Mouse (Mus musculus) heart, embryonic 12.5 days (tissue): ENCODE results near the gene Ddi2. TPM values are rescaled to one million over a fixed set of nuclear protein-coding genes. Genes with fewer than 3 reads are reported as not detected.
A peak's percentile ranks its signal among the peaks of the same experiment; 100 is the strongest.

Source experiments
- ATAC-seq: fragments of 200-750 bp; cut with Nextera tagmentation; 2 replicates; pipeline ENCODE4 v1.8.0; 2017; ENCODE audit warnings: moderate TSS enrichment, moderate library complexity; ENCODE audit not compliant: insufficient number of reproducible peaks, low FRiP score
- H3K27ac ChIP-seq: fragments of 300-500 bp; sonication (generic); 2 replicates; pipeline ENCODE4 v1.5.1; 2016; ENCODE audit warnings: mild to moderate bottlenecking, moderate library complexity; ENCODE audit not compliant: poor library complexity, severe bottlenecking
- H3K27me3 ChIP-seq: fragments of 300-500 bp; sonication (generic); replicated peaks from 2 replicates; pipeline ENCODE4 v1.6.1; 2016; ENCODE audit warnings: mild to moderate bottlenecking, moderate library complexity
- H3K36me3 ChIP-seq: fragments of 300-500 bp; sonication (generic); 2 replicates; pipeline ENCODE4 v1.6.1; 2016; ENCODE audit warnings: mild to moderate bottlenecking, moderate library complexity
- H3K4me1 ChIP-seq: fragments of 300-500 bp; sonication (generic); replicated peaks from 2 replicates; pipeline ENCODE4 v1.6.1; 2016; ENCODE audit warnings: mild to moderate bottlenecking
- H3K4me2 ChIP-seq: fragments of 300-500 bp; sonication (generic); 2 replicates; pipeline ENCODE4 v1.6.1; 2016; ENCODE audit warnings: mild to moderate bottlenecking, moderate library complexity
- H3K4me3 ChIP-seq: fragments of 300-500 bp; sonication (generic); 2 replicates; pipeline ENCODE4 v1.5.1; 2016; ENCODE audit warnings: mild to moderate bottlenecking
- H3K9ac ChIP-seq: fragments of 300-500 bp; sonication (generic); 2 replicates; pipeline ENCODE4 v1.6.1; 2016; ENCODE audit warnings: mild to moderate bottlenecking, moderate library complexity
- H3K9me3 ChIP-seq: fragments of 300-500 bp; sonication (generic); replicated peaks from 2 replicates; pipeline ENCODE4 v1.6.1; 2016; ENCODE audit warnings: mild to moderate bottlenecking, moderate library complexity
- WGBS: fragments of 180-500 bp; shearing (Covaris S2); methylation state at CpG from one replicate; pipeline ENCODE4 v1.1.7; 2016; 5-methylcytosine and 5-hydroxymethylcytosine counted together
- polyA plus RNA-seq: library from polyadenylated mRNA; unstranded; fragments of >200 nt; fragmentation: Nextera tagmentation; extraction: Ambion mirVana; gene quantifications from 2 replicates; pipeline ENCODE4 v1.2.1, GENCODE M21; 2016

Gene Ddi2
- polyA plus RNA-seq, 1 experiment from 2014 or later: 24.9 TPM

DNA sequence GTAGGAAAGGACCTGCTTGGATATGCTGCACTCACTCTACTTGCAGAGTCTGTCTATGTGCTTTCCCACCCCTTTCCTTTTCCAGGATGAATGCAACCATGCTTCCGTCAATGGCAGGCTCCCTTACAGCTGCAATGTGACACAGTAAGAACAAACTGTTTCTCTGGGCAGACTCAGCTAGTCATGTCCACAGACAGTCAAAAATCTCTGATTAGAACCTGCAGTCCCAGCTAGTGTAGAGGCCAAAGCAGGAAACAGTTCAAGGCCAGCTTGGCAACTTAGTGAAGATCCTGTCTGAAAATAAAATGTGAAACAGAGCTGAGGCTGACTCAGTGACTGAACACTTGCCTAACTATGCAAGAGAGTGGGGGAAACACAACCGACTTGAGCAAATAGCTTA is 18.6 kb downstream of the Ddi2 start:
- Histone ChIP-seq H3K27ac (no peak overlapping the region), H3K4me2 (no peak overlapping the region), H3K4me3 (no peak overlapping the region), H3K9me3 (no peaks in the 10 kb centered on the region), H3K36me3 (peaks cover 98% of the 10 kb centered on the region), H3K9ac (no peak overlapping the region), H3K27me3 (no peaks in the 10 kb centered on the region), H3K4me1 (no peaks in the 10 kb centered on the region)
- no peak for ATAC-seq
- 92% methylated on average over 2 of the region's 2 CpGs for WGBS

DNA sequence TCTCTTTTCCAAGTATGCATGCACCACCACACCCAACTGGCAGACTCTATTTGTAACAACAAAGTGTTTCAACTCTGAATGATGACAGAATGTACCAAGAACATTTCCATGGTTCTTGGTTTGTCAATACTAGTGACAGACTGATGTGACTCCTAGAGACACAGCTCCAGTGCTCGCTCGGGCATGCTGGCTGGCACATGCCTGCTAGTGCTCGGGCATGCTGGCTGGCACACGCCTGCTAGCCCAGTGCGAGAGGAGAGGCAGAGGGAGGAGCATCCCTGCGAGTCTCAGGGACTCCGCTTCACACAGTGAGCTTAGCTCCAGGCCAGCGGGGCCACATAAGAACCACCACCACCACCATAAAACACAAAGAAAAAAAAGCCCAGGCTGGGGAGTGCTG is 28.5 kb downstream of the Ddi2 start:
- Histone ChIP-seq H3K4me1 (0 out of 2 replicates have a peak, but pooled peaks cover 4% of the 10 kb centered on the region), H3K9ac (no peak overlapping the region), H3K27ac (no peak overlapping the region), H3K9me3 (no peaks in the 10 kb centered on the region), H3K4me3 (no peak overlapping the region), H3K36me3 (peaks cover 84% of the 10 kb centered on the region), H3K27me3 (no peaks in the 10 kb centered on the region), H3K4me2 (no peak overlapping the region)
- 92% methylated on average over 8 of the region's 8 CpGs for WGBS
- ATAC-seq: no peak

DNA sequence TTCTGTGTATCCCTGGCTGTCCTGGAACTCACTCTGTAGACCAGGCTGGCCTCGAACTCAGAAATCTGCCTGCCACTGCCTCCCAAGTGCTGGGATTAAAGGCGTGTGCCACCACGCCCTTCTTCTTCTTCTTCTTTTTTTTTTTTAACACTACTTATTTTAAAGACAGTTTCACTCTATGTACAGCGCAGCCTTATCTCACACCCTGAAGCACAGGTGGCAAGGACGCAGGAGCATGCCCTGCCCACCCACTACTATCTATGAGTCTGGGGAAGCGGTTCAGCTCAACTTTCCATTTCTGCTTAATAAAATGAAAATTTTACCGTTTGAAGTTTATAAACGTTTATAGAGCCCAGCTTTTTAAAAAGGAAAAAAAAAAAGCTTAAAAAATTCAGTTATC is 34.7 kb downstream of the Ddi2 start:
- Histone ChIP-seq H3K4me1 (peaks cover 21% of the 10 kb centered on the region), H3K9ac (no peak overlapping the region), H3K36me3 (peaks cover 85% of the 10 kb centered on the region), H3K4me3 (no peak overlapping the region), H3K27me3 (no peaks in the 10 kb centered on the region), H3K9me3 (no peaks in the 10 kb centered on the region), H3K4me2 (no peak overlapping the region), H3K27ac (no peak overlapping the region)
- 89% methylated on average over 8 of the region's 8 CpGs for WGBS
- no peak for ATAC-seq

DNA sequence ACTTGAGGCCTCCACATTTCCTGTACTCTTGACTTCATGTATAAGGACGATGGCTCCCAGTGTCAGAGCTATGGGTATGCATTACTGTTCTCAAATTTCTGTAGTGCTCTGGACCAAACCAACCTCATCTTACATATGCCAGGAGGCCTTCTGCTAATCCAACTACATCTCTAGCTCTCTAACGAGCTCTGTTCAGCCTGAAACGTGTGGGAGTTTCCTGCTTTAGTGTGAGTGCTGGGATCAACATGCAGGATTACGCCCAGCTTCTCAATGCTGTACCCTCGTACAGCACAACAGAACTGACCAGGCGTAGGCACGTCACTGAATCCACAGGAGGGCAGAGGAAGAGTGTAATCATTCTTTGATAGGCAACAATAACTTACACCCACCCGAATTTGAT is 36.7 kb downstream of the Ddi2 start:
- ATAC-seq: no peak
- Histone ChIP-seq H3K4me3 (no peak overlapping the region), H3K9me3 (no peaks in the 10 kb centered on the region), H3K4me2 (no peak overlapping the region), H3K36me3 (peaks cover 75% of the 10 kb centered on the region), H3K4me1 (peaks cover 34% of the 10 kb centered on the region), H3K27me3 (no peaks in the 10 kb centered on the region), H3K9ac (no peak overlapping the region), H3K27ac (no peak overlapping the region)
- 77% methylated on average over 8 of the region's 8 CpGs for WGBS

DNA sequence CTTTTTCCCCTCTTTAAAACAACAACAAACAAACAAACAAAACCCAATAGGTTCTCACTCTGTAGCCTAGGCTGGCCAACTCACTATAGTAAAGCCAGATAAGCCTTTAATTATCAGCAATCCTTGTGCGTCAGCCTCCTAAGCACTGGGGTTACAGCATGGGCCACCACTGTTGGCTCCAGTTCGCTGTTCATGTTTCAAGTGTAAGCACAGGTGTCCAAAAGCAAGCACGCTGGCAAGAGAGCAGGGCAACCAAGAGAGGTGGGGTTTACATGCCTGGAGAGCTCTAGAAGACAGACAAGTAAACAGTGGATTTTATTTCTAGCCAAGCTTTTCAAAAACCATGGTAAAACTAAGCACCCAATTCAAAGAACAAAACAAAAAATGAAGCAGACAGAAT is 37.1 kb downstream of the Ddi2 start:
- Histone ChIP-seq H3K4me2 (no peak overlapping the region), H3K27me3 (no peaks in the 10 kb centered on the region), H3K4me3 (no peak overlapping the region), H3K9ac (no peak overlapping the region), H3K4me1 (peaks cover 36% of the 10 kb centered on the region), H3K36me3 (peaks cover 71% of the 10 kb centered on the region), H3K9me3 (no peaks in the 10 kb centered on the region), H3K27ac (no peak overlapping the region)
- 85% methylated on average over 3 of the region's 3 CpGs for WGBS
- ATAC-seq: no peak

DNA sequence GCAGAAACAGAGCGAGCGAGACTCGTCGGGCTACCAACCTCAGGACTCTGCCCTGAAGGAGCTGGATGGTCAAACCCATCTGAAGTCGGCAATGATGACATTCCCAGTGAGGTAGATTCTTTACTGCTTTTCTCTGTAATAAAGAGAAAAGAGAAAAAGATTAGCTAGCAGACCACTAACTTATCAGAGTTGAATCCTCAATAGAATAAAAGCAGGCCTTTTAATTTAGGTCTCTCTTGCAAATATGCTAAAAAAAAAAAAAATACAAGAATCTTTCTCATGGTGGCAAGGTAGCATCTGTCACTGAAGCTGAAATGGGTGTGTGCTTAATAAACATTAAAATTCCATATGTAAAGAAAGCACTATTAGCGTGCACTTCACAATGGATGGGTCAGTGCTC is 37.7 kb downstream of the Ddi2 start, which contains the start of gene Rsc1a1:
Gene Rsc1a1 (minus strand): TSS at position 101 of the 400 bp plus-strand sequence.
- Histone ChIP-seq H3K9me3 (no peaks in the 10 kb centered on the region), H3K36me3 (peaks cover 65% of the 10 kb centered on the region), H3K27ac (no peak within 1 kb of the TSS), H3K9ac (no peak within 1 kb of the TSS), H3K27me3 (no peaks in the 10 kb centered on the region), H3K4me1 (peaks cover 41% of the 10 kb centered on the region), H3K4me2 (no peak within 1 kb of the TSS), H3K4me3 (no peak within 1 kb of the TSS)
- WGBS: 96% methylated on average over 6 of the region's 6 CpGs
- no peak for ATAC-seq

DNA sequence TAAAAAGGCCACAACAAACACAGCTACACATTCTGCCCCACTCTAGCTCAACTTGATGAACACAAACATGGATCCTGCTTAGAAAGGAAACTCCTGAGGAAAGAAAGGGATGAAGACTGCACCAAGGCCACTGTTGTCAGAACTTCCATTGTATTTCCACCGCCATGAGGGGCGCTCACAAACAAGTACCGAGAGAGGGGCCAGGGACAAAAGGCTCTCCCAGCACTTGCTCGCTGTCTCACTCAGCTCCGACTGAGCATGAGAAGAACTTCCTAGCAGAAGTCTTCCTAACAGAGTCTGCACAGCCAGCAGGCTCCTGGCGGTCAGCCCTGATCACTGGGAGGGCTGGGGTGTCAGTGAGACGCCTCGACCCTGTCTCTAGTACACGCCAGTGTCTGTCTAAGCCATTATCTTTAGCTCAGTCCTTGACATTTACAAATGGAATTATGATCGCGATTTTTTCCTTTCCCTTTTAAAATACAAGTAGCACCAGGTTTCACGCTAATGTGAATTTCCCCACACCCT is 40.5 kb downstream of the Ddi2 start:
- 57% methylated on average over 12 of the region's 12 CpGs for WGBS
- no peak overlapping the region for H3K4me2 ChIP-seq
- no peak overlapping the region for H3K4me3 ChIP-seq
- no peaks in the 10 kb centered on the region for H3K27me3 ChIP-seq
- peaks cover 41% of the 10 kb centered on the region for H3K4me1 ChIP-seq
- no peak for ATAC-seq
- H3K36me3 ChIP-seq: peaks cover 47% of the 10 kb centered on the region
- H3K27ac ChIP-seq: peak overlapping the region; percentile 41
- no peaks in the 10 kb centered on the region for H3K9me3 ChIP-seq
- H3K9ac ChIP-seq: no peak overlapping the region

DNA sequence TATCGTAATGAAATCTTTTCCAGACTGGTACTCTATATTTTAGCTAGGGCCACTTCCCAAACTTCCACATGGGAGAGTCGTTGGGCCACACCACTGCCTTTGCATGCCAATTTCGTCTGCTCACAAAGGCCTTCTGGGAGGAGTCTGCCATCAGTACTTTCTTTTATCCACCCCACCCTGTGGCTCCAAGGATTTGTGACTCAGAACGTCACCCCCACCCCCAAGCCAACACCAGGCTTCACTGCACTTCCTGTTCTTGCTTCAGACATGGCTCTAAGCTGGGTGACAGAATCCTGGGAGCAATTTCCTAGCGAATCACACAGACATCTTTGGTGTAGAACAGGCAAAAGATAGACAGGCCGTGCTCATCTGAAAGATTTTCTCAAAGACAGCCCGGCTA is 41.5 kb downstream of the Ddi2 start:
- H3K27ac ChIP-seq: 0 out of 2 replicates have a peak overlapping the region, but pooled peaks have one; percentile 2
- peaks cover 41% of the 10 kb centered on the region for H3K4me1 ChIP-seq
- no peak overlapping the region for H3K4me3 ChIP-seq
- 48% methylated on average over 7 of the region's 7 CpGs for WGBS
- H3K9me3 ChIP-seq: no peaks in the 10 kb centered on the region
- ATAC-seq: no peak
- H3K36me3 ChIP-seq: peaks cover 42% of the 10 kb centered on the region
- no peak overlapping the region for H3K4me2 ChIP-seq
- H3K27me3 ChIP-seq: no peaks in the 10 kb centered on the region
- no peak overlapping the region for H3K9ac ChIP-seq

DNA sequence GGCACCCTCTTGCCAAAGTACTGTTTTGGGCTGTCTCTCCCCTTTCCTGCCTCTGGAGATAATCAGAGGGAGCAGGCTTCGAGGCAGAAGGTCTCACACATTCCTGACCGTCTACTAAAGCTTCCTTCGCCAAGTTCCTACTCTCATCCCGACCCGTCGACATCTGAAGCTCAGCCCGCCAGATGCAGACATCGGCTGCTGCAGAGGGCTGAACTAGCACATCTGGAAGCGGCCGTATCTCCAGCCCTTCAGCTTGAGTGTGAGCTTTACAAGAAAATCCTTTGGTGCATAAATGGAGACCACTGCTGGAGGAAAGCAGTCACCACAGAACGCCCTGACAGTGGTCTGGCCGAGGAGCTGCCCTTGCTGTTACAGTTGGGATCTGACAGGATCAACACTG is 42.3 kb downstream of the Ddi2 start:
- peaks cover 48% of the 10 kb centered on the region for H3K4me1 ChIP-seq
- ATAC-seq: no peak
- no peaks in the 10 kb centered on the region for H3K27me3 ChIP-seq
- H3K9ac ChIP-seq: no peak overlapping the region
- peaks cover 33% of the 10 kb centered on the region for H3K36me3 ChIP-seq
- no peak overlapping the region for H3K27ac ChIP-seq
- 28% methylated on average over 12 of the region's 12 CpGs for WGBS
- H3K9me3 ChIP-seq: no peaks in the 10 kb centered on the region
- no peak overlapping the region for H3K4me3 ChIP-seq
- no peak overlapping the region; the same call in 1 of the 2 replicates for H3K4me2 ChIP-seq

DNA sequence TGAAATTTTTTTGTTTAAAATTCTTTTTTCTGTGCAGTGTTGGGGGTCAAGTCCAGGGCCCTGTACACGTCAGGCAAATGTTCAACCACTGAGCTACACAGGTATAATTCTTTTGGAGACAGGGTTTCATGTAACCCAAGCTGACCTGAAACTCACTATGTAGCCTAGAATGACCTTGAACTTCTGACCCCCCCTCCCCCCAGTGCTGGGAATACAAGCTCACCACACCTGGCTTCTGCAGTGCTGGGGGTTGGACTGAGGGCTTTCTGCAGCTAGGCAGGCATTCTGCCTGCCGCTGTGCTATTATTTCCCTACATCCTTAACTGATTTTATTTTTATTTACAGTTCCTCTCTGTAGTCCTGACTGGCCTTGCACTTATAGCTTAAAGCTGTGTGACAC is 44.2 kb downstream of the Ddi2 start:
- Histone ChIP-seq H3K9ac (no peak overlapping the region), H3K4me2 (no peak overlapping the region), H3K36me3 (peaks cover 16% of the 10 kb centered on the region), H3K4me1 (peaks cover 35% of the 10 kb centered on the region), H3K9me3 (no peaks in the 10 kb centered on the region), H3K27me3 (no peaks in the 10 kb centered on the region), H3K27ac (no peak overlapping the region), H3K4me3 (no peak overlapping the region)
- 83% methylated on average over 2 of the region's 2 CpGs for WGBS
- no peak for ATAC-seq

DNA sequence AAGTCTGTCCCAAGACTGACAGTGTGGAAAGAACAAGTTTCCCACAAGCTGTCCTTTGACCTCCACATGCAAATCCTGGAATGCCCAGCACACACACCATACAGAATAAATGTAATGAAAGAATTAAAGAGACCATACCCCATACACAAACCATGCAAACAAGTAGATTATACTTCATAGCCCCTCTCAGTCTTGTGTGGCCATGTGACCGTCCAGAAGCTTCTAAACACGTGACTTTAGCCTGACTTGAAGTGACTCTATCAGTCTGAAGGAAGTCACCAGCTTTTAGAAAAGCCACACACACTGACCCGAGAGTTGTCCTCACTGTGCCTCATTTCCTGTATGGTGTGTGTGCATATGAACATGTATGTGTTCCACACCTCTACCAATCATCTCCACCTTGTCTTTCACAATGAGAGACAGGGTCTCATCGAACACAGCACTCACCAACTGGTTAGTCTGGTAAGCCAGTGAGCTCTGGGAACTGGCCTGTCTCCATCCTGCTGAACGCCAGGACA is 46.7 kb downstream of the Ddi2 start:
- no peaks in the 10 kb centered on the region for H3K27me3 ChIP-seq
- no peak overlapping the region for H3K4me3 ChIP-seq
- peaks cover 14% of the 10 kb centered on the region for H3K4me1 ChIP-seq
- 70% methylated on average over 5 of the region's 5 CpGs for WGBS
- no peak for ATAC-seq
- H3K27ac ChIP-seq: no peak overlapping the region
- 0 out of 2 replicates have a peak, but pooled peaks cover 3% of the 10 kb centered on the region for H3K36me3 ChIP-seq
- no peak overlapping the region for H3K4me2 ChIP-seq
- no peak overlapping the region for H3K9ac ChIP-seq
- no peaks in the 10 kb centered on the region for H3K9me3 ChIP-seq

DNA sequence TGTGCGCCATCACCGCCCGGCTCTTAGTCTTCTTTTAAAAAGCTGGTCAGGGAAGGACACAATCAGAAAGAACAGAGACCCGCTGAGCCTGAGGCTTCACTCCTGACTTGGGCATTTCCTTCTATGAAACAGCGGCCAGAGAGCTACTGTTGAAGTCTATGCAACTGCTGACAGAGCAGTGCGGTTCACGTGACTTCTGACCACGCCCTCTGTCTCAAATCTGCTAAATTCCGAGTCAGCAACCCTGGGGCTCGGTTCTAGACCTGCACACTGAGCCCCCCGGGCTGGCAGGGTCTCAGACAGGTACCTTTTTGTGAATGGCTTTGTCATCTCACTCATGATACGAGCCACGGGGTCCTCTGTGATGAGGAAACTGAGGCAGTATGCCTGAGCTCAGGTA is 50.9 kb downstream of the Ddi2 start:
- Histone ChIP-seq H3K4me3 (no peak overlapping the region), H3K27me3 (no peaks in the 10 kb centered on the region), H3K27ac (no peak overlapping the region), H3K4me2 (no peak overlapping the region), H3K9ac (no peak overlapping the region), H3K9me3 (no peaks in the 10 kb centered on the region), H3K4me1 (peaks cover 7% of the 10 kb centered on the region; the same call in 1 of the 2 replicates), H3K36me3 (no peaks in the 10 kb centered on the region)
- 66% methylated on average over 13 of the region's 13 CpGs for WGBS
- no peak for ATAC-seq
